In the genomic region with DNA sequence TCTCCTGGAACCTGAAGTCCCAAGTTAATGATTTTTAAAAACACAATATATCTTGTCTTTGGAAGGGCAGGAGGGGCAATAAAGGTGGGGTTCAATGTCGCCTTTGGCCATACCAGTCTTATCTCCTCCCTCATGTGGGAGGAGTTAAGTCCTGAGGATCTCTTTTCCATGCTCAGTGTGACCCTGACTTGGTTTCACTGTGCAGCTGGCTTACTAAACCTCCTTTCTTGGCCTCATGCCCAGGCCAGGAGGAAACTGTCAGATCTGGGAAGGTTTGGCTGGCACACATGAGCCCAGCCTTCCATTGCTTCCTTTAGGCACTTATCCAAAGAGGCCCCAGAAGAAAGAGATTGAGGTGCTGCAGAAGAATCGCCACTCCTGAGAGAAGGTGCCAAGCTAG, we compare ENCODE assay signal across 12 mouse cellular contexts. TPM values are rescaled to one million over a fixed set of nuclear protein-coding genes. Genes with fewer than 3 reads are reported as not detected.
DNase-seq lines count a peak whose midpoint lies in the region; ATAC-seq and TF ChIP-seq lines count a peak whose summit lies in the region.
"Had no signal": no experiment of that assay in that cellular context is flagged by ENCODE, and none has a peak within 500 bp of the region (broad histone marks: within the 10 kb centered on the region; RNA-seq: fewer than 3 reads in every experiment).

TSS of gene Cyp4f40 (plus strand) at position 189 of the 400 bp plus-strand sequence.

- H3K4me1 ChIP-seq in hindbrain, postnatal 0 days (ENCODE audit: insufficient read depth, low read length) = peaks cover 5% of the 10 kb centered on the region; the same call in 1 of the 2 replicates
- no peaks in the 10 kb centered on the region for H3K4me1 ChIP-seq in hindbrain, embryonic 13.5 days (replicated peaks)
- 0 out of 2 replicates have a peak, but pooled peaks cover 3% of the 10 kb centered on the region for H3K4me1 ChIP-seq in heart, embryonic 16.5 days (ENCODE audit: control insufficient read depth, insufficient read depth, low read length)
- H3K4me1 ChIP-seq in lung, postnatal 0 days (ENCODE audit: insufficient read depth, low read depth, low read length) = no peaks in the 10 kb centered on the region

- TF ChIP-seq CTCF in hindbrain, postnatal 0 days (IDR thresholded peaks at IDR 0.05; ENCODE audit: low read depth) = no peak
- no peak for TF ChIP-seq CTCF in lung, postnatal 0 days (IDR thresholded peaks at IDR 0.05)

- no peaks in the 10 kb centered on the region for H3K36me3 ChIP-seq in hindbrain, postnatal 0 days (ENCODE audit: insufficient read depth, low read length)
- no peaks in the 10 kb centered on the region for H3K36me3 ChIP-seq in hindbrain, embryonic 13.5 days
- H3K36me3 ChIP-seq in heart, embryonic 16.5 days (ENCODE audit: control insufficient read depth, insufficient read depth) = no peaks in the 10 kb centered on the region
- no peaks in the 10 kb centered on the region for H3K36me3 ChIP-seq in lung, postnatal 0 days (ENCODE audit: insufficient read depth, low read length)
- H3K36me3 ChIP-seq: G1E; heart, embryonic 15.5 days had no signal

- H3K9me3 ChIP-seq in hindbrain, postnatal 0 days (ENCODE audit: low read length) = no peaks in the 10 kb centered on the region
- H3K9me3 ChIP-seq in hindbrain, embryonic 13.5 days = no peaks in the 10 kb centered on the region
- H3K9me3 ChIP-seq in heart, embryonic 16.5 days (replicated peaks; ENCODE audit: control insufficient read depth, low read length) = no peaks in the 10 kb centered on the region
- no peaks in the 10 kb centered on the region for H3K9me3 ChIP-seq in lung, postnatal 0 days (ENCODE audit: low read length)
- H3K9me3 ChIP-seq: G1E; heart, embryonic 15.5 days had no signal

- 31% methylated on average over 2 of the region's 2 CpGs for WGBS in hindbrain, postnatal 0 days
- WGBS in hindbrain, embryonic 13.5 days = 70% methylated on average over 2 of the region's 2 CpGs
- 13% methylated on average over 2 of the region's 2 CpGs for WGBS in heart, embryonic 16.5 days
- WGBS in lung, postnatal 0 days = 19% methylated on average over 2 of the region's 2 CpGs

- ATAC-seq in hindbrain, postnatal 0 days = no peak; the same call in 1 of the 2 replicates
- no peak for ATAC-seq in hindbrain, embryonic 13.5 days (ENCODE audit: low FRiP score)
- ATAC-seq in heart, embryonic 16.5 days (replicated peaks; ENCODE audit: extremely low read depth, insufficient read depth, low FRiP score) = 0 out of 2 replicates have a peak, but pooled peaks have one; percentile 41
- no peak for ATAC-seq in lung, postnatal 0 days

- no peaks in the 10 kb centered on the region for H3K27me3 ChIP-seq in hindbrain, postnatal 0 days (ENCODE audit: insufficient read depth, low read length)
- no peaks in the 10 kb centered on the region for H3K27me3 ChIP-seq in hindbrain, embryonic 13.5 days
- no peaks in the 10 kb centered on the region for H3K27me3 ChIP-seq in heart, embryonic 16.5 days (ENCODE audit: control insufficient read depth, insufficient read depth, low read length)
- H3K27me3 ChIP-seq in lung, postnatal 0 days (replicated peaks; ENCODE audit: insufficient read depth, low read length) = no peaks in the 10 kb centered on the region
- H3K27me3 ChIP-seq: heart, embryonic 15.5 days had no signal

- peak; percentile 63 for DNase-seq in hindbrain, postnatal 0 days (ENCODE audit: low spot score)
- peak; percentile 36 for DNase-seq in NIH3T3 (ENCODE audit: low read depth)
- DNase-seq in lung, postnatal 0 days (ENCODE audit: low spot score) = peak; percentile 44
- DNase-seq in layer of hippocampus, adult 11-12 months (ENCODE audit: low spot score) = no peak
- no peak for DNase-seq in thymus, postnatal 10 days (ENCODE audit: low spot score in 2 of 2)
- no peak for DNase-seq in layer of hippocampus, adult 9-11 months

- H3K4me2 ChIP-seq in hindbrain, postnatal 0 days (ENCODE audit: low read depth, low read length) = no peak within 1 kb of the TSS
- H3K4me2 ChIP-seq in hindbrain, embryonic 13.5 days = no peak within 1 kb of the TSS
- no peak within 1 kb of the TSS for H3K4me2 ChIP-seq in heart, embryonic 16.5 days (ENCODE audit: low read depth, low read length)
- no peak within 1 kb of the TSS for H3K4me2 ChIP-seq in lung, postnatal 0 days (replicated peaks; ENCODE audit: low read depth, low read length)
- H3K4me2 ChIP-seq: heart, embryonic 15.5 days had no signal

- no peak within 1 kb of the TSS for H3K9ac ChIP-seq in hindbrain, postnatal 0 days (replicated peaks; ENCODE audit: low read length)
- no peak within 1 kb of the TSS for H3K9ac ChIP-seq in hindbrain, embryonic 13.5 days
- H3K9ac ChIP-seq in heart, embryonic 16.5 days (ENCODE audit: low read length) = no peak within 1 kb of the TSS
- no peak within 1 kb of the TSS for H3K9ac ChIP-seq in lung, postnatal 0 days (replicated peaks; ENCODE audit: low read depth)
- H3K9ac ChIP-seq: heart, embryonic 15.5 days; liver, embryonic 14.5 days had no signal

- no peak within 1 kb of the TSS for H3K4me3 ChIP-seq in hindbrain, postnatal 0 days (ENCODE audit: low read length)
- H3K4me3 ChIP-seq in hindbrain, embryonic 13.5 days = no peak within 1 kb of the TSS
- no peak within 1 kb of the TSS for H3K4me3 ChIP-seq in heart, embryonic 16.5 days (ENCODE audit: low read length)
- no peak within 1 kb of the TSS for H3K4me3 ChIP-seq in lung, postnatal 0 days (ENCODE audit: low read depth, low read length)
- H3K4me3 ChIP-seq: heart, embryonic 15.5 days had no signal

- H3K27ac ChIP-seq in hindbrain, postnatal 0 days = no peak within 1 kb of the TSS
- no peak within 1 kb of the TSS for H3K27ac ChIP-seq in hindbrain, embryonic 13.5 days
- H3K27ac ChIP-seq in heart, embryonic 16.5 days (ENCODE audit: low read length) = no peak within 1 kb of the TSS
- H3K27ac ChIP-seq in lung, postnatal 0 days (ENCODE audit: low read length) = no peak within 1 kb of the TSS
- H3K27ac ChIP-seq: heart, embryonic 15.5 days; liver, embryonic 14.5 days had no signal

- TF ChIP-seq EP300 in lung, postnatal 0 days (IDR thresholded peaks at IDR 0.05) = no peak

RNA-seq across cellular contexts. Expression of gene Cyp4f40, which starts in this region (rescaled TPM):
- 0.22 TPM in 1 of 2 replicates, not detected in the other for total RNA-seq in hindbrain, postnatal 0 days (2014; rRNA removed)
- polyA plus RNA-seq in hindbrain, postnatal 0 days (2015; fragmentation: Nextera tagmentation; extraction: Ambion mirVana) = 0.09 TPM in 1 of 2 replicates, not detected in the other
- not detected in 2 replicates for polyA plus RNA-seq in hindbrain, embryonic 13.5 days (2015; fragmentation: Nextera tagmentation; extraction: Ambion mirVana)
- polyA plus RNA-seq in heart, embryonic 16.5 days (2015; fragmentation: Nextera tagmentation; extraction: Ambion mirVana) = not detected in 2 replicates
- not detected in 2 replicates for polyA plus RNA-seq in lung, postnatal 0 days (2015; fragmentation: Nextera tagmentation; extraction: Ambion mirVana)
- total RNA-seq: common myeloid progenitor, adult 5-6 weeks had no signal
- polyA plus RNA-seq: G1E; heart, embryonic 15.5 days; liver, embryonic 14.5 days had no signal

Comparison
In these comparisons a context has a peak if more than half of its experiments do, and no peak if none do; other contexts are left out.
1. Peak in DNase-seq in hindbrain, postnatal 0 days; RNA of the gene not detected or under 1 TPM.
2. Peak in ATAC-seq in heart, embryonic 16.5 days; RNA of the gene not detected or under 1 TPM.
3. Peak in DNase-seq in lung, postnatal 0 days; RNA of the gene not detected or under 1 TPM.